27 mouse cellular contexts compared by ENCODE assay signal in the genomic region with DNA sequence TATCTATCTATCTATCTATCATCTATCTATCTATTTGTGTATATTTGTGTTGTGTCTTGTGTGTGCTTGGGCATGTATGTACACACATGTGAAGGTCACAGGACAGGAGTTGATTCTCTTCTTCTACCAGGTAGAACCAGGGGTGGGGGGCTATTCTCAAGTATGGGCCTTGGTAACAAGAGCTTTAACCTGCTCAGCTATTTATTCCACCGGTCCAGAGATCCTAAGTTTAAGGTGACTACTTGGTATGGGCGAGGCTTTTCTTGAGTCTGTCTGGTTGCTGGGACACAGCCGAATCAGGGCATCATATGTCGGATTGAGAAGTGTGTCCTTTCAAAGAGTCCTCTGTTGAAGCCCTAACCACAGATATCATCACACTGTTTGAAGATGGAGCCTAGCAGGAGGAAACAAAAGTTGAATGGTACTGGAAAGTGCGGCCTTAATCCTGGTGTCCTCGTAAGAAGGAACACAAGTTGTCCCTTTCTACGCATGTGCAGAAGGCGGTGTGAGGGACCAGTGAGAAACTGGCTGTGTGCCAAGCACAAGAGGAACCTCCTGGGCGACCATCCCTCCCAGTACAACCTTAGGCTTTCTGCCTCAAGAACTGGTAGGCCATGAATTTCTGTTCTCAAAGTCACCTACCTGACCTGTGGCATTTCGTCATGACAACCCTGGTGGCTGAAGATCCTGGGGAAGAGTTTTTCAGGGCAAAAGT.
"Had no signal": no experiment of that assay in that cellular context is flagged by ENCODE, and none has a peak within 500 bp of the region (broad histone marks: within the 10 kb centered on the region; RNA-seq: fewer than 3 reads in every experiment).

No protein-coding gene starts in this region.

- H3K4me1 ChIP-seq: heart, embryonic 15.5 days; hindbrain, embryonic 10.5 days; hindbrain, embryonic 12.5 days had no signal

- H3K4me3 ChIP-seq: heart, adult 2 months; heart, embryonic 13.5 days; heart, embryonic 15.5 days; hindbrain, embryonic 10.5 days; hindbrain, embryonic 12.5 days; intestine, embryonic 15.5 days; left cerebral cortex, adult 2 months; limb, embryonic 13.5 days; limb, embryonic 15.5 days; liver, embryonic 12.5 days had no signal

- DNase-seq: gastrocnemius, postnatal 14 days; gastrocnemius, postnatal 36 days; heart, adult 11 months; heart, adult 2 months; heart, postnatal 14 days; heart, postnatal 4 days; kidney, adult 18-20 months; kidney, adult 8-10 months; kidney, postnatal 10 days; kidney, postnatal 25 days; kidney, postnatal 4 days; layer of hippocampus, adult 9-11 months; left cerebral cortex, postnatal 4 days had no signal

- H3K27me3 ChIP-seq: heart, embryonic 15.5 days; hindbrain, embryonic 12.5 days; intestine, embryonic 15.5 days; limb, embryonic 15.5 days had no signal

- ATAC-seq: hindbrain, embryonic 16.5 days; inflammation-experienced regulatory T-cells, adult 6 months; intestine, embryonic 15.5 days; intestine, postnatal 0 days; liver, embryonic 12.5 days had no signal

- H3K36me3 ChIP-seq: heart, embryonic 13.5 days; heart, embryonic 15.5 days; hindbrain, embryonic 10.5 days; hindbrain, embryonic 12.5 days; intestine, embryonic 15.5 days; limb, embryonic 13.5 days; limb, embryonic 15.5 days; liver, embryonic 12.5 days had no signal

- H3K27ac ChIP-seq: heart, adult 2 months; heart, embryonic 13.5 days; heart, embryonic 15.5 days; hindbrain, embryonic 10.5 days; hindbrain, embryonic 12.5 days; hindbrain, embryonic 14.5 days; intestine, embryonic 15.5 days; left cerebral cortex, adult 2 months; limb, embryonic 13.5 days; limb, embryonic 15.5 days; liver, embryonic 12.5 days; liver, embryonic 14.5 days had no signal
